Mouse (Mus musculus): Measurements from ENCODE around the gene Galnt17.

Galnt17 gene

DNA sequence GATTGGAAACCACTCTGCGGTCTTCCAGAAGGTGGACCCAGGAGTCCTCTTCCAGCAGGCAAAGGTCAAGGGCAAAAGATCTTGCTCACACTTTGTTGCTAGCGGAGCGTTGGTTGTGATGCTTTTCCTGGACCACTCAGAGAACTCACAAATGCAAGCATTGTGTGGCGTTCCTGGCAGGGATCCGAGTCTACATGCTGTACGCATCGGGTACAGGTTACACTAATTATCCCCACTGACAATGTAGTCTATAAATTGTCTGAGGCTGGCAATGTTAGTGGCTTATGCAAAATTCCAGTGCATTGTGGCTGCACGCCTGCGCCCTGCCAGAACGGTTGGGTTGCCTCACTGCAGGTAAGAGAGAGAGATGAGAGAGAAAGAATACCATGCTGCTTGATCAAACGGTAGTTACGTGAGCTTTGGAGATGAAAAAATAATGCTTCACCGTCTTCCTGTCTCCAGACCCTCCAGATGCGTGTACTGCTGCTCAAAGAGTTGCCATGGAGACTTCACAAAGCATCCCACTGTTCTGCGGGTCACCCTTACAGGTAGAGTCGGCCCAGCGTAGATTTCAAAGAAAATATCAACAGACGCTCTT is 285.8 kb downstream of the Galnt17 start:
- no peak for DNase-seq (ENCODE audit: low spot score in 2 of 2)

GRCm38 (mm10) chr5:131020936-131021335 is 287.4 kb downstream of the Galnt17 start:
- no peak for DNase-seq (ENCODE audit: low spot score in 2 of 2)

DNA sequence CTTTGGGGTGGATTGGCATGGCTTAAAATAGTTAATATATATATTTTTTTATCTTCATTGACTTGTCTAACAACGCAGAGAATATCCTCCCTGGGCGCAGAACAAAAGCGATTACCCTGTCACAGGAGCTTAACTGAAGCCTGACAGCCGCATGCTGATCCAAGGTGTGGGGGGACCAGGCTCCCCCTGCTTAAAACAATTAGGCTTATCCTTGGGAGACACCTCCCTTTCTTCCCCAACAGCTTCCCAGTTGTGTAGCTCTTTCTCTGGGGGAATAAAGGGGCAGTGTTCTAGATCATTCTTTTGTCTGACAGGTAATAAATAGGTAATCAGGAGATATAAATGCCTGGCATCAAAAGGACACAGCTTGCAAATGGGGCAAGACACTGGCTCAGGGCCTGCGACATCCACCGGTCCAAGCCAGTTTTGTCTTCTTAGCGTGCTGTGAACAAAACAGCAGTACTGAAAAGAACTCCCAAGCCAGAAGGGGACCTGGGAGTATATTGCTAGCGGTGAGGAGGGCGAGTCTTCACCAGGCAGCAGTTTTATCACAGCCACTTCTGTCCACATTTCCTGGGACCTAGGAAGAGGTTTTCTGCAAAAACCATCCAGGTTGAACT is 288.8 kb downstream of the Galnt17 start:
- no peak for DNase-seq (ENCODE audit: low spot score in 2 of 2)

DNA sequence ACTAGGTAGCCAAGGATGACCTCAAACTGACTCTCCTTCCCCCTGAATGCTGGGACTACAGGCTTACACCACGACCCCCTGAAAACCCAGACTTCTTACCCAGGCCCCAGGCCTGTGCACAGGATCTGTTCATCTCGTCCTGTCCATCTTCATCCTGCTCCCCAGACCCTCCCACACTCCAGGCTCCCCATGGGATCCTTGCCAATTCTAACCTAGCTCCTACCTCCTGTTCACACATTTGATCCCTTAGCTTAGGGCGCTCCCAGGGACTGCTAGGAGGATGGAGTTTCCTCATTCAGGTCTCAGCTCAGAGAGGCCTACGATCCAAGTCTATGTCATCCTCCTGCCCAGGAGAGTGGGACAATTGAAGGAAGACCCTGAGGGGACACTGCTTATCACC is 292.2 kb downstream of the Galnt17 start:
- DNase-seq (ENCODE audit: low spot score in 2 of 2): no peak

DNA sequence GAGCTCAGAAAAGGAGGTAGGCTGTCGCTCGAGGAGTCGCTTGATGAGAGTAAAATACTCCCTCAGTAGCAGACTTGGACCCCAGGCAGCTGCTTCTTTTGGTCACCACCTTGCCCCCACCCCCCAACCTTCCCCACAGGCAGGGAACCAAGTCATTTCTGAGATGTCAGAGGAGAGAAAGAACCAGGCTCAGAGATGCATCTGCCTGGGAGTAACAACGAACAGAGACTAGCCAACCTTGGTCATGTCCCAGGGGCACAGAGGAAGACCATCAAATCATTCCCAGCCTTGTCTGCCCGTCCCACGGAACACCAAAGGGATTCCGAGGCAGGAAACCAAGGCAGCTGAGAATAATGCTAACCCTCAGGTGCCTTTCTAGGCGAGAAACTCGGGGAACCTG is 293.0 kb downstream of the Galnt17 start:
- DNase-seq (ENCODE audit: low spot score in 2 of 2): no peak

DNA sequence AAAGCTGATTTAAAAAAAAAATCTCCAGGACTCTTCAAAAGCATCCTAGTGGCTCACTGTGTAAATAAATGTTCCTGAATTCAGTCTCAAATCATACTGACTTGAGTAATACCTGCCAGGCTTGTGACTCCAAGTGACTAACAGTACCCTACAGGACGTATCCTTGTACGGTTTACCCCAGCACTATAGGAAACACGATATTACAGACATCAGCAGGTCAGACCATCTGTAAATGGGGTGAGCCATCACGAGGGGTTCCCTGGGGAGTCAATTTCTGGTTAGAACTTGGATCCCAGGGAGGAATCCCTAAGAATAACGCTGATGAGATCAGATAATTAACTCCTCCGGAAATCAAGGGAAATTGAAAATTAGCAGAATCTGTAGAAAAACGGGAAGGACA is 294.5 kb downstream of the Galnt17 start:
- no peak for DNase-seq (ENCODE audit: low spot score in 2 of 2)

GRCm38 (mm10) chr5:131013101-131013500 is 295.2 kb downstream of the Galnt17 start:
- DNase-seq (ENCODE audit: low spot score in 2 of 2): no peak

- DNase-seq (ENCODE audit: low spot score in 2 of 2): no peak
These were observed 298.8 kb downstream of the Galnt17 start for GRCm38 (mm10) chr5:131009510-131009909.

DNA sequence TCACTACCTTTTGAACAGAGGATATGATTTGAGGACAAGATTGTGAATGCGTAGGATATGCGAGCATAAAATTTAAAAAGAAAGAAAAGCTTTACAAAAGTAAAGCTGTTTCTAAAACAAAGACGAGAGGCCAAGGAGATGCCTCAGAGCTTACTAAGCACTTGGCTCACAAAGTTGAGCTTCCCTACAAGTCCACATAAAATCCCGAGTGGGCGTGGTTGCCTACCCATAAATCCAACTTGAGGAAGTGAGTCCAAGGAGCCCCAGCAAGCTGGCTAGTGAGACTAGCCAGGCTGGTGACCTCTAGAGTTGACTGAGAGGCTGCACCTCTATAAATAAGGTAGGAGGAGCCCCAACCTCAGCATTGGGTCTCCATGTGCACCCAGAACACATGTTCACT is 299.8 kb downstream of the Galnt17 start:
- DNase-seq (ENCODE audit: low spot score in 2 of 2): no peak

DNA sequence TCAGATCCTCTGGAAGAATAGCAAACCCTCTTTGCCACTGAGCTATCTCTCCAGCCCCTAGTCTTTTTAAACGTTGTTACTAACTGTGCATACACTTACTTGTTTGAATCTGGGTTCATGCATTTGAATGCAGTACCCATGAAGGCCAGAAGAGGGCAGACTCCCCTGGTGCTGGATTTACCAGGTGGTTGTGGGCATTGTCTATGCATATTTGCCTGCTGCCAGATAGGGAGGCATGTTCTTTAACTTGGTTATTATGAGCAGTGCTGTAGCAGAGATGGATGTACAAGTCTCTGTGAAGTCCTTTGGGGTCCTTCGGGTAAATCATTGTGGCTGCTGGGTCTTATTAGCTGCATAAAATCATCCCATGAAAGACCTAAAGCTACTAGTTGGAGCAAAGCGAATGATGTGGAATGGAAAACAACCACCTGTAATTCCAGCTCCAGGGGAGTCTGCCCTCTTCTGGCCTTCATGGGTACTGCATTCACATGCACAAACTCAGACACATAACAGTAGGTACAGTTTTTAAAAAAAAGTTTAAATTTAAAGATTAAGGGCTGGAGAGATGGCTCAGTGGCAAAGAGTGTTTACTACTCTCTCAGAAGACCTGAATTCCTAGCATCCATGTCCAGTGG is 300.3 kb downstream of the Galnt17 start:
- no peak for DNase-seq (ENCODE audit: low spot score in 2 of 2)

DNA sequence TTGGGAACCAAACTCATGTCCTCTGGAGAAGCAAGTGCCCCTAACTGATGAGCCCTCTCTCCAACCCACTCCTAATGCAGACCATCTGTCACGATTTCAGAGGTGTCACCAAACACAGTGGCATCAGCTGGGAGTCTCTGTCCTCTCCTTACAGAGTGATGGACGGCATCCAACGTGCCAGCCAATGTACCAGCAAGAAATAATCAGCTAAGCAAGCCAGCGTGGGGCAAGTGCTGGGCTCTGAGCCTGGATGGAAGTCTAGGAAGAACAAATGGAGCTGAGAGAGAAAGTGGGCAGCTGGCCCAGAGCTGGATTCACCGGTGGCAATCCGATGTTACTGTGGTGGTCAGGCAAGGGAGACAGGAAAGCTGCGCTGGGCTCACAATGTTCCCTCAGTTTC is 301.1 kb downstream of the Galnt17 start:
- DNase-seq (ENCODE audit: low spot score in 2 of 2): no peak

- no peak for DNase-seq (ENCODE audit: low spot score in 2 of 2)
These were observed 301.8 kb downstream of the Galnt17 start for GRCm38 (mm10) chr5:131006524-131006923.

DNA sequence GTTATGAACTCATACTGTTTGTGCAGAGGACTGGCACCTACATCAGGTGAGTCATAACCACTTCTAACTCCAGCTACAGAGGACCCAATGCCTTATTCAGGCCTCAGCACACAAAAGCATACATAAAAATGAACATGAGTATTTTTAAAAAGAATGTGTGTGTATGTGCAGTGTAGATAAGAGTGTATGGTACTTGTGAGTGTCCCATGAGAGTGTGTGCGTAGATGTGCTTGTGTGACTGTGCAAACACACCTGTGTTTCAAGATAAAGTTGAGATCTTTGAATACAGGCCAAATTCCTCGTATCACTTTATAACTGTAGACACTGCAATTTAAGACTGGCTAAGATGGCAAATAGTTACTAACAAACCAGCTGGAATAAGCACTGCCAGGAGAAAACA is 307.7 kb downstream of the Galnt17 start:
- DNase-seq (ENCODE audit: low spot score in 2 of 2): no peak

GRCm38 (mm10) chr5:130979321-130979720 is 329.0 kb downstream of the Galnt17 start:
- no peak for DNase-seq (ENCODE audit: low spot score in 2 of 2)

DNA sequence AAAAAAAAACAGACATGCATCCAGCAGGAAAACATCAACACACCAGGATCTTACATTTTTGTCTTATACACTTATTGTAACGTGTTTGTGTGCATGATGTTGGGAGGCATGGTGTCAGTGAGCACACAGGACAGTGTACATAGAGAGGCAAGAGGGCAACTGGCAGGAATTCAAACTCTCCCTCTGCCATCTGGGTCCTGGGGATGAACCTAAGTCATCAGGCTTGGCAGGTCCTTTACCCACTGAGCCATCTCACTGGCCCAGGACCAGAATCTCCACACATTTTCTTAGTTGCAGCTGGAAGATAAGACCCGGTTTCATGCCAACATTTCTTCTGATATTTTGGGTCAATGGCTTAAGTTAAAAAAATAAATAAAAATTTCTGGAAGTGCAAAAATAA is 329.4 kb downstream of the Galnt17 start:
- no peak for DNase-seq (ENCODE audit: low spot score in 2 of 2)

DNA sequence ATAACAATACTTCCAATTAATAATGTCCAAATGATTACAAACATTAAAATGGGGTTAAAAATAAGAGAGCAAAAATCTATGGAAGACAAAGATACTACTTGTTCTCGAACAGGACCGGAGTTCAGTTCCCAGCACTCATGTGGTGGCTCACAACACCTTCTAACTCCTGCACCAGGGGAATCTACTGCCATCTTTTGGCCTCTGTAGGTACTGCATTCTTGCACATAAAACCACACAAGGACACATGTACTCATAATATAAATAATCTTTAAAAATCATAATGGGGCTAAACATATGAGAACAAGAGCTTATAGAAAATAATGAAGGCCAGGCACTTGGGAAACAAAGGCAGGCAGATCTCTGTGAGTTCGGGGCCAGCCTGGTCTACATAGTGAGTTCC is 330.3 kb downstream of the Galnt17 start:
- DNase-seq (ENCODE audit: low spot score in 2 of 2): no peak

DNA sequence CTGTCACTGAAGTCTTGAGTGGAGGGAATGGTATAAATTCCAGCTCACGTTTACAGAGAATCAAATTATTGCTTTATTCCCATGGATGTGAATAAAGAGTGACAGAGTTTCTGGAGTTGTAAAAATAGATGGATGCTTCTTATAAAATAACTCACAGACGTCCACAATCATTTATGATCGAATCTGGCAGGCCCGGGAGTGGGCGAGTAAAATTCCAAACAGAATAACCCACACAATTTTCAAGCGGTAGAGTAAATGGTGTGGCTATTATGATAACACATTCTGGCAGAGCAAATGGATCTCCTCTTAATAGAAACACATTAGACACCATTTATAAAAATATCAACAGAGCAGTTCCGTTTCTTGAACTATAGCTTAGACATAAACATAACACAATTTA is 355.9 kb downstream of the Galnt17 start:
- no peak for DNase-seq (ENCODE audit: low spot score in 2 of 2)

GRCm38 (mm10) chr5:130950894-130951400 is 357.4 kb downstream of the Galnt17 start:
- no peak for DNase-seq (ENCODE audit: low spot score in 2 of 2)

DNA sequence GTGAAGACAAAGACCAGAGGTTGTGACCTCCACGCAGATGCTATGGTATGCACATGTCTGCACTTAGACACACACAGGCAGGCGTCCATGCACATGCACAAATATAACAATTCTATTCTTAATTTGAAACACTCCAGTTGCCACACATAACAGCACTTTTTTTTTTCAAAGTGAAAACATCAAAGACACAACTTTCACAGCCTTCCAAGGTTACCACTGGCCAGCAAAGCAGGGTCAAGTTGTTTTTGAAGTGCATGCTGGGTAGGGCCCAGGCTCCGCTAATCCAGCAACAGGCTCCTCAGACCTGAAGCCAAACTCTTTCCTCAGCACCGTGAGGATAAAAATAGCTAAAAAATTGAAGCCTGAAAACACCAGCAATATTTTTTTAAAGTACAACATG is 357.9 kb downstream of the Galnt17 start:
- DNase-seq (ENCODE audit: low spot score in 2 of 2): no peak

GRCm38 (mm10) chr5:130949710-130950109 is 358.6 kb downstream of the Galnt17 start:
- DNase-seq (ENCODE audit: low spot score in 2 of 2): no peak

GRCm38 (mm10) chr5:130938911-130939608 is 369.2 kb downstream of the Galnt17 start:
- no peak for DNase-seq (ENCODE audit: low spot score in 2 of 2)

DNA sequence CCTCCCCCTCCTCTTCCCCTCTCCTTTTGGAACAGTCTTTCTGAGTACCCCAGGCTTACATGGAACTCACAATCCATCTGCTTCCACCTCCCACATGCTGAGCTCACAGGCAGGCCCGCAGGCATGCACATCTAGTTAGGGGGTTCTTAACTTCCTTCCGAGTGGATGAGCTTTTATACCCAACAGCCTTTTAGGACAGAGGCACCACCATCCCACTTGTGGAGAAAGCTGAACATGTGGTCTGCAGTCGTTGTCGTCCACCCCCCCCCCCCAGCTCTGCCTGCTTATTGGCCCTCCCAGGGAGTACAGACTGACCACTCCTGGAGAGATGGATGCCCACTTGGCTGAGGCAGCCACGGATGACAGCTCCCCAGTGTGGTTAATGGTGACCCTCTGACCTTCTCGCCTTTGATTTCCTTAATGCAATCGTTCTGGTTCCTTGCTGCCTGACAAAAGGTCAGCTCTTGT is 370.0 kb downstream of the Galnt17 start:
- no peak for DNase-seq (ENCODE audit: low spot score in 2 of 2)

DNA sequence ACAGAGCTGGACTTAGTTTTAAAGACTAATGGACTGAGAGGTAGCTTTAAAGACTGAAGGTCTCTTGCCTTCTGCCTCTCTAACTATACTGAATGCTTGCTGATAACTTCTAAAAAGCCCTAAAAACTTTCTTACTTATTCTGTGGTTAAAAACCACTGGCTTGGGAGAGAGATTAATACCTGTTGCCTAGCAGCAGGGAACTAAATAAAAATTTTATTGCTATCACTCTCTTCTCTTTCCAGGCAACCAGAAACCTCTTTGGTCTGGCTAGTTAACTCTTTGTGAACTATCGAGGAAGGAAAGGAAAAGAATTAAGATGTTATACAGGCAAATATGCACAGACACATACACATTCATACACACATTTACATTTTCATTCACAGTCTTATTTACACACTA is 377.3 kb downstream of the Galnt17 start:
- DNase-seq (ENCODE audit: low spot score in 2 of 2): no peak

Measured in spleen, postnatal 14 days (tissue).